In the genomic region with DNA sequence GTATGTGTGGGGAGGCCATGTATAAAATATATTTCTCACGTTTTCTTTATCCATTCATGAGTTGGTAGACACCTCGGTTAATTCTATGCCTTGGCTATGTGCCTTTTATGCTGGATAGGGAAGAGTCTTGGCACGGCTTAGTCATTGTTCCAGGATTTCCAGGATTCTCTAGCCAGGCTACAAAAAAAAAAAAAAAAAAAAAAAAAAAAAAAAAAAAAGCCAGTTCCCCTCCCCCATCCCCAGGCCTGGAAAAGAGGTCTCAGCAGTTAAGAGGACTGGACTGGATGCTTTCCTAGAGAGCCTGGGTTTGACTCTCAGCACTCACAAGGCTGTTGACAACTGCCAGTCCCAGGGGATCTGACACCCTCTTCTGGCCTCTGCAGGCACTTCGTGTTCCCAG, we compare ENCODE assay signal across 26 mouse cellular contexts.
DNase-seq lines count a peak whose midpoint lies in the region; ATAC-seq and TF ChIP-seq lines count a peak whose summit lies in the region.
"Had no signal": no experiment of that assay in that cellular context is flagged by ENCODE, and none has a peak within 500 bp of the region (broad histone marks: within the 10 kb centered on the region; RNA-seq: fewer than 3 reads in every experiment).

No protein-coding gene starts in this region.

- ATAC-seq in hindbrain, embryonic 14.5 days (ENCODE audit: low FRiP score): no peak
- no peak for ATAC-seq in hindbrain, embryonic 12.5 days (ENCODE audit: low FRiP score)
- ATAC-seq in lung, embryonic 14.5 days (ENCODE audit: insufficient read depth): no peak
- ATAC-seq: inflammation-experienced regulatory T-cells, adult 6 months; liver, embryonic 12.5 days had no signal

- no peak for TF ChIP-seq RAD21 in MEL (IDR thresholded peaks at IDR 0.05; ENCODE audit: low read depth, low read length)

- no peak overlapping the region for H3K27ac ChIP-seq in hindbrain, embryonic 14.5 days
- no peak overlapping the region for H3K27ac ChIP-seq in hindbrain, embryonic 12.5 days
- no peak overlapping the region for H3K27ac ChIP-seq in lung, embryonic 14.5 days (ENCODE audit: low read depth)
- no peak overlapping the region for H3K27ac ChIP-seq in MEL (ENCODE audit: control insufficient read depth, low read depth, low read length)
- H3K27ac ChIP-seq: heart, embryonic 10.5 days; heart, embryonic 15.5 days; limb, embryonic 13.5 days; liver, embryonic 12.5 days; neural tube, embryonic 12.5 days had no signal

- DNase-seq in cerebellum, postnatal 10 days: peak; percentile 53 to 66
- DNase-seq in cerebellum, adult 11-12 months: no peak
- peak; percentile 60 for DNase-seq in hindbrain, embryonic 14.5 days (ENCODE audit: low spot score)
- peak; percentile 11 for DNase-seq in lung, embryonic 14.5 days
- DNase-seq in lung, adult 2 months: no peak
- no peak for DNase-seq in MEL (ENCODE audit: low read depth, low spot score)
- no peak for DNase-seq in yolk sac, embryonic 10.5 days (ENCODE audit: low spot score)
- DNase-seq: adrenal gland, postnatal 25 days; cerebellum, postnatal 25 days; gastrocnemius, postnatal 25 days; heart, adult 11 months; kidney, adult 11 months; lung, adult 18-20 months; lung, postnatal 14 days; right cerebral cortex, adult 18-20 months; spleen, adult 18-20 months; thymus, postnatal 14 days had no signal

- no peak overlapping the region for H3K4me3 ChIP-seq in hindbrain, embryonic 14.5 days (replicated peaks; ENCODE audit: low read length)
- no peak overlapping the region for H3K4me3 ChIP-seq in hindbrain, embryonic 12.5 days
- no peak overlapping the region for H3K4me3 ChIP-seq in lung, embryonic 14.5 days (ENCODE audit: low read depth, low read length)
- H3K4me3 ChIP-seq in lung, adult 2 months (replicated peaks; ENCODE audit: extremely low read depth, low read depth, low read length): no peak overlapping the region
- H3K4me3 ChIP-seq in MEL (ENCODE audit: control insufficient read depth in 1 of 2, insufficient read depth in 1 of 2, low read depth in 2 of 2, low read length in 2 of 2): no peak overlapping the region
- H3K4me3 ChIP-seq: erythroblast, embryonic 14.5 days; heart, embryonic 10.5 days; heart, embryonic 15.5 days; limb, embryonic 13.5 days; liver, embryonic 12.5 days; myocyte; neural tube, embryonic 12.5 days had no signal

- no peaks in the 10 kb centered on the region for H3K79me2 ChIP-seq in MEL (ENCODE audit: control insufficient read depth, insufficient read depth, low read length, poor library complexity)

- no peak for TF ChIP-seq CTCF in lung, embryonic 14.5 days (IDR thresholded peaks at IDR 0.05; ENCODE audit: low read depth)
- no peak for TF ChIP-seq CTCF in lung, adult 2 months (IDR thresholded peaks at IDR 0.05; ENCODE audit: insufficient read depth, low read length)
- no peak for TF ChIP-seq CTCF in MEL (IDR thresholded peaks at IDR 0.05 in 2 of 3, conservative IDR thresholded peaks at IDR 0.05 in 1 of 3; ENCODE audit: control insufficient read depth in 1 of 3, insufficient read depth in 1 of 3, low read depth in 2 of 3, low read length in 3 of 3, poor library complexity in 1 of 3, severe bottlenecking in 1 of 3)

- no peak overlapping the region for H3K9ac ChIP-seq in hindbrain, embryonic 14.5 days
- no peak overlapping the region for H3K9ac ChIP-seq in hindbrain, embryonic 12.5 days
- H3K9ac ChIP-seq in lung, embryonic 14.5 days: no peak overlapping the region
- no peak overlapping the region for H3K9ac ChIP-seq in MEL (ENCODE audit: control insufficient read depth, low read depth, low read length, poor library complexity, severe bottlenecking)
- H3K9ac ChIP-seq: heart, embryonic 15.5 days; limb, embryonic 13.5 days; liver, embryonic 12.5 days; neural tube, embryonic 12.5 days had no signal

- no peak for TF ChIP-seq EP300 in MEL (IDR thresholded peaks at IDR 0.05; ENCODE audit: low read depth in 1 of 2, low read length in 2 of 2)

- H3K36me3 ChIP-seq in hindbrain, embryonic 14.5 days (replicated peaks; ENCODE audit: control insufficient read depth, insufficient read depth): no peaks in the 10 kb centered on the region
- H3K36me3 ChIP-seq in hindbrain, embryonic 12.5 days: no peaks in the 10 kb centered on the region
- no peaks in the 10 kb centered on the region for H3K36me3 ChIP-seq in lung, embryonic 14.5 days (ENCODE audit: insufficient read depth)
- H3K36me3 ChIP-seq in MEL (ENCODE audit: control insufficient read depth in 1 of 2, insufficient read depth in 2 of 2, low read length in 2 of 2): no peaks in the 10 kb centered on the region
- H3K36me3 ChIP-seq: heart, embryonic 10.5 days; heart, embryonic 15.5 days; limb, embryonic 13.5 days; liver, embryonic 12.5 days; neural tube, embryonic 12.5 days had no signal

- 56% methylated on average over 4 of the region's 4 CpGs for WGBS in hindbrain, embryonic 14.5 days
- WGBS in hindbrain, embryonic 12.5 days: 63% methylated on average over 4 of the region's 4 CpGs
- 59% methylated on average over 4 of the region's 4 CpGs for WGBS in lung, embryonic 14.5 days
- WGBS in lung, adult 2 months: 50% methylated on average over 4 of the region's 4 CpGs

- no peaks in the 10 kb centered on the region for H3K9me3 ChIP-seq in hindbrain, embryonic 14.5 days (ENCODE audit: control insufficient read depth, low read length)
- no peaks in the 10 kb centered on the region for H3K9me3 ChIP-seq in hindbrain, embryonic 12.5 days (replicated peaks)
- H3K9me3 ChIP-seq in lung, embryonic 14.5 days (ENCODE audit: low read depth, low read length): no peaks in the 10 kb centered on the region
- H3K9me3 ChIP-seq in MEL (replicated peaks; ENCODE audit: insufficient read depth, low read length): no peaks in the 10 kb centered on the region
- H3K9me3 ChIP-seq: heart, embryonic 10.5 days; heart, embryonic 15.5 days; limb, embryonic 13.5 days; liver, embryonic 12.5 days; neural tube, embryonic 12.5 days had no signal

- no peaks in the 10 kb centered on the region for H3K27me3 ChIP-seq in hindbrain, embryonic 14.5 days (ENCODE audit: control insufficient read depth, insufficient read depth, low read length)
- no peaks in the 10 kb centered on the region for H3K27me3 ChIP-seq in hindbrain, embryonic 12.5 days
- H3K27me3 ChIP-seq in lung, embryonic 14.5 days (ENCODE audit: insufficient read depth, low read length): no peaks in the 10 kb centered on the region
- H3K27me3 ChIP-seq in MEL (ENCODE audit: control insufficient read depth in 1 of 2, insufficient read depth in 2 of 2, low read length in 2 of 2): peaks cover 2% of the 10 kb centered on the region in 2 experiments
- H3K27me3 ChIP-seq: heart, embryonic 15.5 days; limb, embryonic 13.5 days; neural tube, embryonic 12.5 days had no signal

- no peak for TF ChIP-seq POLR2A in lung, adult 2 months (IDR thresholded peaks at IDR 0.05; ENCODE audit: borderline replicate concordance, extremely low read depth, low read depth, low read length)
- no peak for TF ChIP-seq POLR2A in MEL (IDR thresholded peaks at IDR 0.05; ENCODE audit: control insufficient read depth in 1 of 2, insufficient read depth in 1 of 2, low read depth in 1 of 2, low read length in 2 of 2, poor library complexity in 1 of 2)

- H3K4me2 ChIP-seq in hindbrain, embryonic 14.5 days (replicated peaks): no peak overlapping the region
- H3K4me2 ChIP-seq in hindbrain, embryonic 12.5 days (replicated peaks): no peak overlapping the region
- H3K4me2 ChIP-seq in lung, embryonic 14.5 days: no peak overlapping the region
- H3K4me2 ChIP-seq: heart, embryonic 15.5 days; limb, embryonic 13.5 days; liver, embryonic 12.5 days; neural tube, embryonic 12.5 days had no signal

- H3K4me1 ChIP-seq in hindbrain, embryonic 14.5 days (replicated peaks; ENCODE audit: control insufficient read depth, insufficient read depth, low read length): no peaks in the 10 kb centered on the region; the same call in 1 of the 2 replicates
- H3K4me1 ChIP-seq in hindbrain, embryonic 12.5 days: peaks cover 2% of the 10 kb centered on the region; the same call in 1 of the 2 replicates
- H3K4me1 ChIP-seq in lung, embryonic 14.5 days (ENCODE audit: insufficient read depth): peaks cover 7% of the 10 kb centered on the region; the same call in 1 of the 2 replicates
- peaks cover 4% of the 10 kb centered on the region; the same call in 1 of the 2 replicates for H3K4me1 ChIP-seq in lung, adult 2 months (ENCODE audit: control insufficient read depth, insufficient read depth, low read length)
- peaks cover 0 to 3% of the 10 kb centered on the region in 2 experiments; a peak in 1 of 4 replicates for H3K4me1 ChIP-seq in MEL (ENCODE audit: control insufficient read depth in 1 of 2, insufficient read depth in 2 of 2, low read length in 2 of 2)
- H3K4me1 ChIP-seq: neural tube, embryonic 12.5 days had no signal

TF ChIP-seq in MEL, 35 proteins besides CTCF, POLR2A, EP300 and RAD21:
- TF ChIP-seq ZNF384 (IDR thresholded peaks at IDR 0.05; ENCODE audit: low read depth, low read length) (peak; percentile 69), MEF2A (IDR thresholded peaks at IDR 0.05; ENCODE audit: extremely low read depth, insufficient replicate concordance, low read depth, low read length, poor library complexity, severe bottlenecking) (no peak)

Comparison
In these comparisons a context has a peak if more than half of its experiments do, and no peak if none do; other contexts are left out.
1. DNase-seq: peak in cerebellum, postnatal 10 days (2 of 2), hindbrain, embryonic 14.5 days (single experiment) and lung, embryonic 14.5 days (single experiment); none in cerebellum, adult 11-12 months (single experiment), lung, adult 2 months (single experiment), MEL (single experiment) and yolk sac, embryonic 10.5 days (single experiment).